Mouse (Mus musculus): ENCODE measurements around the gene Lpcat4.

GRCm38 (mm10) chr2:112196859-112197258 lies 42.4 kb upstream of the Lpcat4 start:
- TF ChIP-seq POLR2A (IDR thresholded peaks at IDR 0.05; ENCODE audit: extremely low read depth, insufficient read depth, low read length): no peak
- peak; percentile 74 for TF ChIP-seq CTCF (IDR thresholded peaks at IDR 0.05; ENCODE audit: low read depth, low read length)

All from liver, adult 2 months (tissue).